Mouse (Mus musculus) ZHBTc4 (cell line): ENCODE data around the gene Nr2f6.
"Not testable (repeated sequence)": the region's sequence is repeated elsewhere in the genome, so short reads cannot be mapped to it uniquely, and the experiment has no call there.

ENCODE experiments used
- DNase-seq: peaks from one replicate; pipeline ENCODE4 v3.0.0-alpha.2; 2011; ENCODE audit warnings: low read depth, low spot score

Gene Nr2f6

GRCm38 (mm10) chr8:71367529-71368176, 14.1 kb downstream of the Nr2f6 start:
- no peak for DNase-seq

- DNase-seq, result peak; percentile 98
Measured at GRCm38 (mm10) chr8:71366771-71367528, 14.8 kb downstream of the Nr2f6 start, which contains the start of gene Use1. Gene Use1, plus strand, starts transcription at chr8:71366848.

GRCm38 (mm10) chr8:71358026-71358425, 23.7 kb downstream of the Nr2f6 start:
- DNase-seq, result peak; percentile 55

- no peak for DNase-seq
Measured at GRCm38 (mm10) chr8:71351520-71351919, 30.2 kb downstream of the Nr2f6 start.

GRCm38 (mm10) chr8:71351117-71351516, 30.6 kb downstream of the Nr2f6 start:
- no peak for DNase-seq

GRCm38 (mm10) chr8:71346581-71346980, 35.2 kb downstream of the Nr2f6 start:
- DNase-seq, result no peak

GRCm38 (mm10) chr8:71340625-71341024, 41.1 kb downstream of the Nr2f6 start:
- DNase-seq, result peak; percentile 55

GRCm38 (mm10) chr8:71337834-71338233, 43.9 kb downstream of the Nr2f6 start:
- not testable (repeated sequence) for DNase-seq

GRCm38 (mm10) chr8:71324848-71325247, 56.9 kb downstream of the Nr2f6 start:
- DNase-seq, result peak; percentile 39
